Mouse (Mus musculus): ENCODE measurements at regions not wholly inside any gene's neighbourhood (a gene's known extent, or its start where the extent isn't known, plus 50 kb on each side); places are given as distances from the start of the nearest gene placed in this dataset.

DNA sequence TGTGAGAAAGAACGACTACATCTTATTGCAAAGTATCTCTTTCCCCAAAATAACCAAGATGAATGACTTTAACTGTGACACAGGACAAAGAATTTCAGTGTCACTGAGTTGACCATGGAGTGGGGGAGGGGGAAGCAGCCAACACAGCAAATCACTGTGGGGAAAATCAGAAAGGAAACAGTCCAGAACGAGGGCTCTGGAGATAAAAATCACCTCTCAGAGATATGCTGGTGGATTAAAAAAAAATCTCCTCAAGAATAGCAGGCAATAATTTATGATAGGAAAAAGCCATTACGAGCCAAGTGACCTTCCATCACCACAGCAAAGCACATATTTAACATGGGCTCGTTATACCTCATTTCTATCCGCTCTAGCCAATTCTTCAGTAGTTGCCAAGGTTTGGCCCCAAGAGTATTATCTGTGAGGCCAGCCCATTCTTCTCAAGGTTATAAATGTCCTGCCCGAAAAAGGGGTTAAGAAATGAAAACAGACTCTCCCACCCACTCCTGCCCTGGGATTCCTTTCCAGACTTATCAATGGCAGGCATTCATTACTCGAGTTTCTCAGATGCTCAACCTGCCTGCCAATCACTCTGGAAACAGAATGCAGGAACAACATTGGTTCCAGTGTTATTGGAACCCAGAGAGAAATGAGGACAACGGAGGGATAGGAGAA is 181.6 kb upstream of the Clint1 start:
- no peaks in the 10 kb centered on the region for H3K27me3 ChIP-seq (replicated peaks)
- 54% methylated on average over 8 of the region's 8 CpGs for WGBS (ENCODE audit: insufficient replicate concordance)
- H3K4me1 ChIP-seq, result no peaks in the 10 kb centered on the region
- no peak overlapping the region for H3K4me3 ChIP-seq
- H3K27ac ChIP-seq, result no peak overlapping the region
- no peaks in the 10 kb centered on the region for H3K9me3 ChIP-seq (replicated peaks)
- no peak for ATAC-seq
- no peak overlapping the region for H3K9ac ChIP-seq
- no peaks in the 10 kb centered on the region for H3K36me3 ChIP-seq
- no peak overlapping the region for H3K4me2 ChIP-seq

DNA sequence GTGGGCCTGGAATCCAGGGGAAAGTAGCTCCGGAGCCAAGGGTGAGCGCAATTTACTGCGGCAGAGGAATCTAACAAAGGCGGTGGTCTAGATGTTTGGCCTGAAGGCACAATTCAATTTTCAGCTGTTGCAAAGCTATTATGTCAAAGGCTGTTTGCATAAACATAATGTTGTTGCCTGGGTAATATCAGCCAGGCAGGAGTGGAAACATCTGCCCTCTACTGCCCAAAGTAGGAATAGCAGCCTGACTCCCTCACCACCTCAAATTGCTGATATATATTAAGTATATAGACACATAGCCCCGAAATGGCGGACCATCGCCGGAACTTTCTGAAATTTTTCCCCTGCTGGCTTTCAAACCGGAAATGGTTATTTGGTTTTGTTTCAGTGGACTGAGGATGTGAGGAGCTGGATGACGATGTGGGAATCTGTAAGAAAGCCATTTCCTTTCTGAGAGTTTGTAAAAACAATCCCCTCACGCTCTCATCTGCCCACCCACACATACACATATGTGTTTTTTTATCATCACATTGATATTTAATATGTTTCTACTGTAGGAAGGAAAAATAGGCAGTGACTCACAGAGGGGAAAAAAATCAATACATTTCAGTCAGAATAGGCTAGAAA is 173.1 kb upstream of the Clint1 start:
- WGBS (ENCODE audit: insufficient replicate concordance), result 57% methylated on average over 11 of the region's 11 CpGs
- H3K36me3 ChIP-seq, result no peaks in the 10 kb centered on the region
- no peak overlapping the region for H3K27ac ChIP-seq
- no peaks in the 10 kb centered on the region for H3K27me3 ChIP-seq (replicated peaks)
- no peaks in the 10 kb centered on the region for H3K9me3 ChIP-seq (replicated peaks)
- H3K4me2 ChIP-seq, result no peak overlapping the region
- no peak overlapping the region for H3K9ac ChIP-seq
- no peak overlapping the region for H3K4me3 ChIP-seq
- H3K4me1 ChIP-seq, result no peaks in the 10 kb centered on the region
- ATAC-seq, result no peak

DNA sequence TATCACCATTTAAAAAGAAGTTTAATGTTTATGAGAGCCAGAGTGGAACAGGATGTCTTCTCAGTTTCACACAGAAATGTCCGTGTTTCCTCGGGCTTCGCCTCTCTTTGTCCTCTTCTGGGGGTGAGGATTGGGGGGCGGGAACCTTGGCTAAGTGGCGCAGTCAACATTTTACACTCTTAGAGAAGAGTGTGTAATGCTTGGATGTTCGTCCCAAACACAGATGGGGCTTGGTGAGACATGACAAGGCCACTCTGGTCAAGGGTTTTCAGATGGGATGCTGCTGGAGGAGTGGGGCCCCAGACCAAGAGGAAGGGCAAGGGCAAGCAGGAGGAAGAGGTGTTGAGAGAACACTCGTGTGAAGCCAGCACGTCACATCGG is 172.6 kb upstream of the Clint1 start:
- 72% methylated on average over 9 of the region's 9 CpGs for WGBS (ENCODE audit: insufficient replicate concordance)
- no peak for ATAC-seq

DNA sequence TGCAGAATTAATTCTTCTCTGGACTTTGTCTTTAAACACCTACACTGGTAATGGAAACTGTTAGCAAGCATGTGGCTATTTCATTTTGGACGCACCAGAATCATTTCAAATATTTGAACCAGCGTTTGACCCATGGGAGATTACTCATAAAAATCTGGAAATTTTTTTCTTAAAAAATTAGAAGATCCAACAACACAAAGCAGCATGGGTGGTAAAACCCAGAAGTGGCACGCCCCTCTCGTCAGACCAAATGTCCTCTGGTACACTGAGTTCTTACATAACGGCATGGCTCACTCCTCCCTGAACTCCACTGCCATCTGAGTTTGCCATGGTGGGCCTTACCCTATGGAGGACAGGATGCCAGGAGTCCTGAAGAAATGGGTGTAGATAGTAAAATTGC is 166.3 kb upstream of the Clint1 start:
- no peaks in the 10 kb centered on the region for H3K9me3 ChIP-seq (replicated peaks)
- no peaks in the 10 kb centered on the region for H3K4me1 ChIP-seq
- no peak overlapping the region for H3K9ac ChIP-seq
- H3K4me2 ChIP-seq, result no peak overlapping the region
- ATAC-seq, result no peak
- H3K27me3 ChIP-seq (replicated peaks), result no peaks in the 10 kb centered on the region
- H3K27ac ChIP-seq, result no peak overlapping the region
- no peak overlapping the region for H3K4me3 ChIP-seq
- WGBS (ENCODE audit: insufficient replicate concordance), result 68% methylated on average over 5 of the region's 5 CpGs
- H3K36me3 ChIP-seq, result no peaks in the 10 kb centered on the region

More for the DNA sequence above, 172.6 kb upstream of the Clint1 start:
- Histone ChIP-seq H3K27me3 (replicated peaks) (no peaks in the 10 kb centered on the region), H3K9ac (no peak overlapping the region), H3K27ac (no peak overlapping the region), H3K9me3 (replicated peaks) (no peaks in the 10 kb centered on the region), H3K4me2 (no peak overlapping the region), H3K4me1 (no peaks in the 10 kb centered on the region), H3K4me3 (no peak overlapping the region), H3K36me3 (no peaks in the 10 kb centered on the region)

DNA sequence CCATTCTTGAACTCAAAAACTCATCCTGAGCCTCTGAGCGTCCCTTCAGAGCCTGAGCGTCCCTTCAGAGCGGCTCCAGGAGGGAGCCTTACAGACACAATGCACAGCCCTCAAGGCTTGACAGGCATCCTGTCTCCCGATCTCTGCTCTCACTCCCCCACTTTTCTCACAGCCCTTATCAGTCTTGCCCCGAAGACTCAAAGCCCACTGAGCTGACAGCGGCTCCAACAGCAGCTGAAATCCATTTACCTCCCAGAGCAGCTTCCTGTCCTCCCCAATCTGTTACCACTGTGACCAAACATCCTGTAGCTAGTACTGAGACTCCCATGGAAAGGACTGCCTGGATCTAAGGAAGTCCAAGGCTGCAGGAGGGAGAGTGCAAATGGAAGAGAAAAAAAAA is 158.6 kb upstream of the Clint1 start:
- ATAC-seq, result no peak
- Histone ChIP-seq H3K27ac (no peak overlapping the region), H3K36me3 (no peaks in the 10 kb centered on the region), H3K4me1 (no peaks in the 10 kb centered on the region), H3K9me3 (replicated peaks) (0 out of 2 replicates have a peak, but pooled peaks cover 3% of the 10 kb centered on the region), H3K27me3 (replicated peaks) (no peaks in the 10 kb centered on the region), H3K4me2 (no peak overlapping the region), H3K9ac (no peak overlapping the region), H3K4me3 (no peak overlapping the region)
- WGBS (ENCODE audit: insufficient replicate concordance), result 14% methylated on average over 6 of the region's 6 CpGs

DNA sequence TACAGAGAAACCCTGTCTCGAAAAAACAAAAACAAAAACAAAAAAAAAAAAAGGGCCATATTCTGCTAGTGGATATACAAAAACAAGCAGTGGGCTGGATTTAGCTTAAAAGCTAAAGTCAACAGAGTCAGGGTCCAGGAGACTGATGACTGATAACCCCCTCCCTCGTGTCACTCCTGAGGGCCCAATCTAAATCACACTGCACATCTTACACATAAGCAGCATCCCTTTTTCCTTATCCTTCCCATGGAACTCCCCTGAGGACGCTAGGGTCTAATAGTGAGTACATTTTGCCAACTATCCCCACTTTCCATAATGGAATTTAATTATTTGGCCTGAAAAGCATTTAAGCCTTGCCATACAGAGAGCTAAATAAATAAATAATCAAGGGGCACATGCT is 150.3 kb upstream of the Clint1 start:
- no peak overlapping the region for H3K27ac ChIP-seq
- no peak overlapping the region for H3K4me2 ChIP-seq
- ATAC-seq, result no peak
- 44% methylated on average over 3 of the region's 3 CpGs for whole genome bisulfite sequencing (ENCODE audit: insufficient replicate concordance)
- H3K4me3 ChIP-seq, result no peak overlapping the region
- no peaks in the 10 kb centered on the region for H3K27me3 ChIP-seq (replicated peaks)
- H3K9ac ChIP-seq, result no peak overlapping the region
- no peaks in the 10 kb centered on the region for H3K36me3 ChIP-seq
- no peaks in the 10 kb centered on the region for H3K4me1 ChIP-seq
- no peaks in the 10 kb centered on the region for H3K9me3 ChIP-seq (replicated peaks)

DNA sequence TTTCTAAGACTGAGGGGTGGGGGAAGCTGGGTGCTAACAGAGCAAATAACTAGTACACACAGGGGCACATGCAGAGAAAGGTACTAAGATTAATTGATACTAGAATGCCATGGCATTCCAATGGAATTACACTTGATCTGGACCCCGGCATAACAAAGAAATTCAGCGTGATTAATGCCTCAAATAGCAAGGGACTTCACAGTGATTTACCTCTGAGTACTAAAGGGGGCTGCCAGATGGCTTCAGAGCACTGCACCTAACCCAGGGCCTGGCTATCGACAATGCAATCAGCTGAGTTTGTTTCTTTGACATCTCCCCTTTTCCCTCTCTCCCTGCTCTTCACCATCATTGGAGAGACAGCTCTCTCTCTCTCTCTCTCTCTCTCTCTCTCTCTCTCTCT is 148.9 kb upstream of the Clint1 start:
- no peaks in the 10 kb centered on the region for H3K36me3 ChIP-seq
- H3K27me3 ChIP-seq (replicated peaks), result no peaks in the 10 kb centered on the region
- H3K9me3 ChIP-seq (replicated peaks), result no peaks in the 10 kb centered on the region
- 57% methylated on average over 3 of the region's 3 CpGs for WGBS (ENCODE audit: insufficient replicate concordance)
- ATAC-seq, result no peak
- no peak overlapping the region for H3K9ac ChIP-seq
- H3K27ac ChIP-seq, result no peak overlapping the region
- no peak overlapping the region for H3K4me3 ChIP-seq
- H3K4me1 ChIP-seq, result no peaks in the 10 kb centered on the region
- H3K4me2 ChIP-seq, result no peak overlapping the region

DNA sequence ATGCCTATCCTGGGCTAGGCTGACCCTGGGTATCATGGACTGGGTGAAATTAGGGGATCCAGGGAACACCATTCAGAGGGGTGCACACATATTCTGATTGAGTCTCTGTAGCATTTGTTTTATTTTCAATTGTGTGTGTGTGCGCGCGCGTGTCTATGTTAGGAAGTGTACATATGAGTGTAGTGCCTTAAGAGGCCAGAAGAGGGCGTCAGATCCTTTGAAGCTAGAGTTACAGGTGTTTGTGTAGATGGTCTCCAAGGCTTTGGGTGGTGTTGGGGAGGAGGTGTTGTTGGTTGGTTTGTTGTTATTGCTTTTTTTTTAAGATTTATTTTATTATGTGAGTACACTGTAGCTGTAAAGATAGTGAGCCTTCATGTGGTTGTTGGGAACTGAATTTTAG is 147.4 kb upstream of the Clint1 start:
- H3K4me3 ChIP-seq, result no peak overlapping the region
- no peak overlapping the region for H3K27ac ChIP-seq
- H3K4me2 ChIP-seq, result no peak overlapping the region
- H3K9ac ChIP-seq, result no peak overlapping the region
- H3K4me1 ChIP-seq, result no peaks in the 10 kb centered on the region
- H3K27me3 ChIP-seq (replicated peaks), result no peaks in the 10 kb centered on the region
- H3K9me3 ChIP-seq (replicated peaks), result no peaks in the 10 kb centered on the region
- H3K36me3 ChIP-seq, result no peaks in the 10 kb centered on the region
- 61% methylated on average over 5 of the region's 5 CpGs for WGBS (ENCODE audit: insufficient replicate concordance)
- ATAC-seq, result no peak

DNA sequence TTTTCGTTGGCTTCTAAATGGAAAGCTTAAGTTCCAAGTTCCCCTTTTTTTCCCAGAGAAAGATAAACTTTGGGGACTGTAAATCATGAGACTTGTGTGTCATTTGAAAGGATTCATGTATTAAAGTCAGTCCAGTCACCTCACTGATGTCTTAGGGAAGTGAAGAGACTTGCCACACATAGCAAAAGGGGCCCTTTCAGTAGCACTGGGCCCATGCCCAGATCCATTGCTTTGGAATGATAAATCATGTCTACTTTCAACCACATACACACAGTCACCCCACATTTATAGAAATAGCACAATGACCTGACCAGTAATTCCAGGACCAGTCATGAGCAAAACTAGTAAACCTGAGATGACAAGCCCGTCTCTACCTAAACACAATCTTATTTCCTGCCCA is 133.2 kb upstream of the Clint1 start:
- Histone ChIP-seq H3K4me1 (no peaks in the 10 kb centered on the region), H3K9ac (no peak overlapping the region), H3K27me3 (replicated peaks) (no peaks in the 10 kb centered on the region), H3K27ac (no peak overlapping the region), H3K4me3 (no peak overlapping the region), H3K9me3 (replicated peaks) (no peaks in the 10 kb centered on the region), H3K36me3 (no peaks in the 10 kb centered on the region), H3K4me2 (no peak overlapping the region)
- 36% methylated on average over 2 of the region's 2 CpGs for WGBS (ENCODE audit: insufficient replicate concordance)
- ATAC-seq, result no peak

DNA sequence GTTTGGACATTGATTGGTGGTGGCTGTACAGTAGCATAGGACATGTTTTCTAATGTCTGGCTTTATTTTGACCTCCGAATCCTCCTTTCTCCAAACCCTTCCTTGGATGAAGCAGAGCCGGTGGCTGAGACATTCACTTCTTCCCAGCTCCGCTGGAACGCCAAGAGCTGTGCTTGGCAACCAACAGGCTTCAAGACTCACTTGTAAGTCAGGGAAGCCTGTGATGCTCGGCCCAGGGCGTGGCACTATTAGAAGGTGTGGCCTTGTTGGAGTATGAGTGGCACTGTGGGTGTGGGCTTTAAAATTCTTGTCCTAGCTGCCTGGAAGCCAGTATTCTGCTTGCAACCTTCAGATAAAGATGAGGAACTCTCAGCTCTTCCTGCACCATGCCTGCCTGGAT is 132.0 kb upstream of the Clint1 start:
- H3K4me3 ChIP-seq, result no peak overlapping the region
- WGBS (ENCODE audit: insufficient replicate concordance), result 71% methylated on average over 6 of the region's 6 CpGs
- H3K36me3 ChIP-seq, result no peaks in the 10 kb centered on the region
- no peaks in the 10 kb centered on the region for H3K9me3 ChIP-seq (replicated peaks)
- H3K4me1 ChIP-seq, result no peaks in the 10 kb centered on the region
- H3K27ac ChIP-seq, result no peak overlapping the region
- H3K27me3 ChIP-seq (replicated peaks), result no peaks in the 10 kb centered on the region
- no peak for ATAC-seq
- H3K4me2 ChIP-seq, result no peak overlapping the region
- H3K9ac ChIP-seq, result no peak overlapping the region

DNA sequence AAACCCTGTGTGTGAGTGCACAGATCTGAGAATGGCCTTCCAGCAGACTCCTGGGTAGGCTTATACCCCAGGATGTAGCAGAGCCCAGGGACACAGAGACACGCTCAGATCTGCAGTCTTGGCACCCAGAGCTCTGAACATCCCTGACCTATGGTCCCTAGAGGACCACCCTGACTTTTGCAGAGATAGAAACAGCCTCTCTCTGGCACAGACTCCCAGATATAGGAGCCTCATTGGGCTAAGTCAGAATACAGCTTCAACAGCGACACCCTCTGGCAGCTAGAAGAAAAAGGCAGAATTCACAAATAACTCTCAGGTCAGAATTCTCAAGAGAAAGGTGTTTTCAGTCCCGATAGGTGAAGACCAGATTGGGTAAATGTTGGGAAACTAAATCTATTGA is 115.3 kb upstream of the Clint1 start:
- Histone ChIP-seq H3K27me3 (replicated peaks) (no peaks in the 10 kb centered on the region), H3K4me1 (no peaks in the 10 kb centered on the region), H3K4me2 (no peak overlapping the region), H3K9me3 (replicated peaks) (no peaks in the 10 kb centered on the region), H3K36me3 (no peaks in the 10 kb centered on the region), H3K27ac (no peak overlapping the region), H3K9ac (no peak overlapping the region), H3K4me3 (no peak overlapping the region)
- no peak for ATAC-seq
- 40% methylated on average over 3 of the region's 3 CpGs for WGBS (ENCODE audit: insufficient replicate concordance)

DNA sequence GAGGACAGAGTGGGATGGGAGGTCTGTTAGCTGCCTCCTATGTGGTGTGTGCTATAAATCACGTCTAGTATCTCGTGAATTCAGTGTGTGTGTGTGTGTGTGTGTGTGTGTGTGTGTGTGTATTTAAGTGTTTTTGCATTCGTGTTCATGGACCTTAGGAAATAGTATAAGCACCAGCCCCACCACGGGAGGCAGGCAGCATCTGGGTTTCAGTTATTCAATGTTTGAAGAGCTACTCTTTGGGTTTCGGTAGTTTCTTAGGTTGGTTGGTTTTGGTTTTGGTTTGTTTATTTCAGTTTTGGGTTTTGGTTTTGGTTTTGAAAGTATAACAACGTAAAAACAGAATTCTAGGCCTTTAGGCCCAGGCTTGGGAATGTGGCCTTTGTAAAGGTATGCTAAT is 113.5 kb upstream of the Clint1 start:
- H3K4me1 ChIP-seq, result no peaks in the 10 kb centered on the region
- no peaks in the 10 kb centered on the region for H3K36me3 ChIP-seq
- no peak overlapping the region for H3K27ac ChIP-seq
- H3K4me3 ChIP-seq, result no peak overlapping the region
- H3K27me3 ChIP-seq (replicated peaks), result no peaks in the 10 kb centered on the region
- no peak for ATAC-seq
- WGBS (ENCODE audit: insufficient replicate concordance), result 66% methylated on average over 6 of the region's 6 CpGs
- no peak overlapping the region for H3K4me2 ChIP-seq
- H3K9me3 ChIP-seq (replicated peaks), result no peaks in the 10 kb centered on the region
- no peak overlapping the region for H3K9ac ChIP-seq

DNA sequence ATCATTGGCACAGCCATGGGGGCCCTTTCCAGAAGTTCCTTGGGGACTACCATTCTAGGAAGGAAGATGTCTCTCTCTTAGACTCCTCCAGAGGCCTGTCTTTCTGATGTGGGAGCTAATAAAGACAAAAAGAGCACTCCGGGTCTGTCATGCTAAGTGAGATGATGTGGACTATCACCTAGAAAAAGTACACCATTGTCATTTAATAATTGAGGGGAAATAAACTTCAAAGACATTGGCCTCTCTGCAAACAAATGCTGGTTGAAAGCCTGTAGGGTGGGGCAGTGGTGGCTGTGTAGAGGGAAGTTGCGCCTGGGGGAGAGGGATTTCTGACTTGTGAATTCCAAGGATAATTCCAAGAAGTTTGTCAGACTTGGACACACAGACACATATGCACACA is 105.9 kb upstream of the Clint1 start:
- no peaks in the 10 kb centered on the region for H3K36me3 ChIP-seq
- no peak for ATAC-seq
- WGBS (ENCODE audit: insufficient replicate concordance), result 66% methylated on average over 2 of the region's 2 CpGs
- H3K27me3 ChIP-seq (replicated peaks), result no peaks in the 10 kb centered on the region
- no peak overlapping the region for H3K4me3 ChIP-seq
- H3K9ac ChIP-seq, result no peak overlapping the region
- H3K27ac ChIP-seq, result no peak overlapping the region
- H3K4me1 ChIP-seq, result no peaks in the 10 kb centered on the region
- no peaks in the 10 kb centered on the region; the same call in 1 of the 2 replicates for H3K9me3 ChIP-seq (replicated peaks)
- no peak overlapping the region for H3K4me2 ChIP-seq

All from liver, embryonic 12.5 days (tissue).